Mouse (Mus musculus): ENCODE results near the gene Veph1. TPM values are rescaled to one million over a fixed set of nuclear protein-coding genes. Genes with fewer than 3 reads are reported as not detected.

The Veph1 gene
- total and polyA plus RNA-seq, 3 experiments: 0.16 TPM; not detected in 2

- H3K27me3 ChIP-seq (ENCODE audit: insufficient read depth, low read length): peaks cover 7% of the 10 kb centered on the region; the same call in 1 of the 2 replicates
- no peak for DNase-seq (ENCODE audit: low spot score)
- H3K36me3 ChIP-seq (replicated peaks): no peaks in the 10 kb centered on the region
- no peaks in the 10 kb centered on the region for H3K9me3 ChIP-seq (replicated peaks)
- no peak for ATAC-seq (ENCODE audit: extremely low read depth, insufficient number of reproducible peaks, low FRiP score, poor library complexity, severe bottlenecking)
- no peak for TF ChIP-seq CTCF (IDR thresholded peaks at IDR 0.05; ENCODE audit: low read depth, low read length)
- TF ChIP-seq GATA2 (IDR thresholded peaks at IDR 0.05; ENCODE audit: borderline replicate concordance, low read depth, low read length): no peak
- H3K4me1 ChIP-seq (ENCODE audit: insufficient read depth, low read depth, low read length): no peaks in the 10 kb centered on the region
- no peak overlapping the region for H3K4me3 ChIP-seq (ENCODE audit: low read depth, low read length)
These were observed 71.6 kb downstream of the Veph1 start for GRCm38 (mm10) chr3:66224931-66225537.

- TF ChIP-seq POLR2AphosphoS5 (IDR thresholded peaks at IDR 0.05; ENCODE audit: insufficient replicate concordance, low read depth, low read length) (no peak), TAL1 (conservative IDR thresholded peaks at IDR 0.05; ENCODE audit: low read depth, low read length) (no peak), CTCF (IDR thresholded peaks at IDR 0.05; ENCODE audit: low read depth, low read length) (no peak), GATA1 (IDR thresholded peaks at IDR 0.05; ENCODE audit: borderline replicate concordance, low read length) (no peak), GATA2 (IDR thresholded peaks at IDR 0.05; ENCODE audit: borderline replicate concordance, low read depth, low read length) (no peak)
- no peaks in the 10 kb centered on the region for H3K9me3 ChIP-seq (replicated peaks)
- H3K27me3 ChIP-seq (ENCODE audit: insufficient read depth, low read length): peaks cover 7% of the 10 kb centered on the region; the same call in 1 of the 2 replicates
- ATAC-seq (ENCODE audit: extremely low read depth, insufficient number of reproducible peaks, low FRiP score, poor library complexity, severe bottlenecking) (no peak), DNase-seq (ENCODE audit: low spot score) (no peak)
- H3K4me3 ChIP-seq (ENCODE audit: low read depth, low read length): no peak overlapping the region
- no peaks in the 10 kb centered on the region for H3K4me1 ChIP-seq (ENCODE audit: insufficient read depth, low read depth, low read length)
- H3K36me3 ChIP-seq (replicated peaks): no peaks in the 10 kb centered on the region
These were observed 75.4 kb downstream of the Veph1 start for GRCm38 (mm10) chr3:66221243-66221611.

GRCm38 (mm10) chr3:66220554-66221242, 75.9 kb downstream of the Veph1 start:
- H3K36me3 ChIP-seq (replicated peaks): no peaks in the 10 kb centered on the region
- no peak overlapping the region for H3K4me3 ChIP-seq (ENCODE audit: low read depth, low read length)

GRCm38 (mm10) chr3:66219655-66220191, 76.9 kb downstream of the Veph1 start, which contains the start of gene Ptx3:
Gene Ptx3, plus strand, starts transcription at chr3:66219910.
- Histone ChIP-seq H3K4me1 (ENCODE audit: insufficient read depth, low read depth, low read length) (no peaks in the 10 kb centered on the region), H3K4me3 (ENCODE audit: low read depth, low read length) (no peak within 1 kb of the TSS), H3K36me3 (replicated peaks) (no peaks in the 10 kb centered on the region), H3K9me3 (replicated peaks) (no peaks in the 10 kb centered on the region), H3K27me3 (ENCODE audit: insufficient read depth, low read length) (peaks cover 7% of the 10 kb centered on the region; the same call in 1 of the 2 replicates)
- TF ChIP-seq TAL1 (conservative IDR thresholded peaks at IDR 0.05; ENCODE audit: low read depth, low read length) (no peak), GATA2 (IDR thresholded peaks at IDR 0.05; ENCODE audit: borderline replicate concordance, low read depth, low read length) (no peak), GATA1 (IDR thresholded peaks at IDR 0.05; ENCODE audit: borderline replicate concordance, low read length) (no peak), POLR2AphosphoS5 (IDR thresholded peaks at IDR 0.05; ENCODE audit: insufficient replicate concordance, low read depth, low read length) (no peak), CTCF (IDR thresholded peaks at IDR 0.05; ENCODE audit: low read depth, low read length) (no peak)
- ATAC-seq (ENCODE audit: extremely low read depth, insufficient number of reproducible peaks, low FRiP score, poor library complexity, severe bottlenecking) (no peak), DNase-seq (ENCODE audit: low spot score) (no peak)

More at GRCm38 (mm10) chr3:66220554-66221242, 75.9 kb downstream of the Veph1 start:
- ATAC-seq (ENCODE audit: extremely low read depth, insufficient number of reproducible peaks, low FRiP score, poor library complexity, severe bottlenecking) (no peak), DNase-seq (ENCODE audit: low spot score) (no peak)
- Histone ChIP-seq H3K4me1 (ENCODE audit: insufficient read depth, low read depth, low read length) (no peaks in the 10 kb centered on the region), H3K27me3 (ENCODE audit: insufficient read depth, low read length) (peaks cover 7% of the 10 kb centered on the region; the same call in 1 of the 2 replicates), H3K9me3 (replicated peaks) (no peaks in the 10 kb centered on the region)
- no peak for TF ChIP-seq GATA1 (IDR thresholded peaks at IDR 0.05; ENCODE audit: borderline replicate concordance, low read length)
- no peak for TF ChIP-seq TAL1 (conservative IDR thresholded peaks at IDR 0.05; ENCODE audit: low read depth, low read length)
- TF ChIP-seq POLR2AphosphoS5 (IDR thresholded peaks at IDR 0.05; ENCODE audit: insufficient replicate concordance, low read depth, low read length): no peak
- TF ChIP-seq CTCF (IDR thresholded peaks at IDR 0.05; ENCODE audit: low read depth, low read length): no peak
- no peak for TF ChIP-seq GATA2 (IDR thresholded peaks at IDR 0.05; ENCODE audit: borderline replicate concordance, low read depth, low read length)

GRCm38 (mm10) chr3:66215759-66216158, 80.9 kb downstream of the Veph1 start:
- no peak overlapping the region for H3K4me3 ChIP-seq (ENCODE audit: low read depth, low read length)
- DNase-seq (ENCODE audit: low spot score): no peak

GRCm38 (mm10) chr3:66213524-66213923, 83.1 kb downstream of the Veph1 start:
- no peaks in the 10 kb centered on the region for H3K36me3 ChIP-seq (replicated peaks)
- no peaks in the 10 kb centered on the region for H3K27me3 ChIP-seq (ENCODE audit: insufficient read depth, low read length)
- no peak for TF ChIP-seq TAL1 (conservative IDR thresholded peaks at IDR 0.05; ENCODE audit: low read depth, low read length)
- no peak for TF ChIP-seq CTCF (IDR thresholded peaks at IDR 0.05; ENCODE audit: low read depth, low read length)
- TF ChIP-seq POLR2AphosphoS5 (IDR thresholded peaks at IDR 0.05; ENCODE audit: insufficient replicate concordance, low read depth, low read length): no peak
- TF ChIP-seq GATA1 (IDR thresholded peaks at IDR 0.05; ENCODE audit: borderline replicate concordance, low read length): no peak
- no peak for TF ChIP-seq GATA2 (IDR thresholded peaks at IDR 0.05; ENCODE audit: borderline replicate concordance, low read depth, low read length)
- ATAC-seq (ENCODE audit: extremely low read depth, insufficient number of reproducible peaks, low FRiP score, poor library complexity, severe bottlenecking): no peak
- H3K4me1 ChIP-seq (ENCODE audit: insufficient read depth, low read depth, low read length): no peaks in the 10 kb centered on the region
- H3K9me3 ChIP-seq (replicated peaks): no peaks in the 10 kb centered on the region
- DNase-seq (ENCODE audit: low spot score): no peak
- no peak overlapping the region for H3K4me3 ChIP-seq (ENCODE audit: low read depth, low read length)

More at GRCm38 (mm10) chr3:66215759-66216158, 80.9 kb downstream of the Veph1 start:
- Histone ChIP-seq H3K4me1 (ENCODE audit: insufficient read depth, low read depth, low read length) (no peaks in the 10 kb centered on the region), H3K36me3 (replicated peaks) (no peaks in the 10 kb centered on the region), H3K27me3 (ENCODE audit: insufficient read depth, low read length) (peaks cover 3% of the 10 kb centered on the region; the same call in 1 of the 2 replicates), H3K9me3 (replicated peaks) (no peaks in the 10 kb centered on the region)
- TF ChIP-seq POLR2AphosphoS5 (IDR thresholded peaks at IDR 0.05; ENCODE audit: insufficient replicate concordance, low read depth, low read length) (no peak), CTCF (IDR thresholded peaks at IDR 0.05; ENCODE audit: low read depth, low read length) (no peak), GATA2 (IDR thresholded peaks at IDR 0.05; ENCODE audit: borderline replicate concordance, low read depth, low read length) (no peak), TAL1 (conservative IDR thresholded peaks at IDR 0.05; ENCODE audit: low read depth, low read length) (no peak), GATA1 (IDR thresholded peaks at IDR 0.05; ENCODE audit: borderline replicate concordance, low read length) (no peak)
- no peak for ATAC-seq (ENCODE audit: extremely low read depth, insufficient number of reproducible peaks, low FRiP score, poor library complexity, severe bottlenecking)
